Mouse (Mus musculus) gastrocnemius, adult 2 months (tissue): ENCODE data around the gene Zfhx2. TPM values are rescaled to one million over a fixed set of nuclear protein-coding genes. Genes with fewer than 3 reads are reported as not detected.

ENCODE experiments used
- DNase-seq: peaks from one replicate; pipeline ENCODE4 v3.0.0; 2022
- H3K27ac ChIP-seq: fragments of 200-600 bp; 2 replicates; pipeline ENCODE4 v1.8.1; 2022; ENCODE audit warnings: mild to moderate bottlenecking
- H3K4me3 ChIP-seq: fragments of 200-600 bp; 2 replicates; pipeline ENCODE4 v1.8.1; 2022; ENCODE audit warnings: mild to moderate bottlenecking, moderate library complexity
- CTCF ChIP-seq: fragments of 200-600 bp; IDR thresholded peaks from 2 replicates; pipeline ENCODE4 v1.8.1; 2022; ENCODE audit warnings: antibody characterized with exemption, mild to moderate bottlenecking, moderate library complexity
- intact Hi-C: fragments of 180-260 bp; cut with DNase I; formaldehyde crosslinking; loops from one replicate; pipeline ENCODE4 v1.15.1; 2025
- total RNA-seq, 2 experiments: library from RNA; stranded (reverse); gene quantifications; 2 replicates each; pipeline ENCODE4 v1.2.3; 2021

The Zfhx2 gene
- total RNA-seq, 2 experiments from 2014 or later = 5.1 to 6.0 TPM

DNA sequence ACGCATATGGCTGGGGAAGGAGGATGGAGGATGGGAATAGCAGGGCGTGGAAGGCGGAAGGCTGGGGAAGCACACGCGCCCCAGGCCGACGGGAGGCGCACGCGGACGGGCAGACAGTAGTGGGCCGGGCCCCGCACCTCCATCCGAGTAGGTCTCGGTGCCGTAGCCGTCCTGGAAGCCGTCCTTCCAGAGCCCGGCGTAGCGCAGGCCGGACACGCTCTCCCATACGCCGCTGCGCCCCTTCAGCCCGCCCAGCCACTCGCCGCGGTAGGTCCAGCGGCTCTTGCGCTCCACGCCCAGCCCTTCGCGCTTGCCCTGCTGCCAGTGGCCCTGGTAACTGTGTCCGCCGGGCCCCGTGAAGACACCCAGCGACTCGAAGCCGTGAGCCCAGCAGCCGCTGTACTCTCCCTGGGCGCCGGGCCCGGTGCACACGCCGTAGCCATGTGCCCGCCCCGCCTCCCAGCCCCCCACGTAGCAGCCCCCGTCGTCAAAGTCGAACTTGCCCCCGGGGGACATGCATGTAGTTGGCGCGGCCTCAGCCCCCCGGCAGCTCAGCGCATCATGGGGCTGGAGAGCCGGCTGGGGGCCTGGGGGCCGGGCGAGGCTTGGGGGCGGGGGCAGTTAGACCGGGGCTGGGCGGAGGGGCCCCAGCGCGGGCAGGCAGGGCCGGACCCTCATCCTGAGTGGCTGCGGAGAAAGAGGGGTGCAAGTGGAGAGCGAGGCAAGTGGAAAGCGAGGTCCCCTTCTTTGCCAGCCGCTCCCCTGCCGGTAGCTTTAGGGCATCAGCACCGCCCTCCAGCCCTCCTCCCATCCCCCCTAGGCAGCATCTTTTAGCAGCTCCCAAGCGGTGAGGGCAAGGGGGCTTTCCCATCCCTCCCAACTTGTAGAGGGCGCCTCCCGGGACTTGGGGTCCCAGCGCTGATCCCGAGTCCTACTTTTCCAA, 22.9 kb upstream of the Zfhx2 start:
- peak overlapping the region; percentile 78 for H3K4me3 ChIP-seq
- peak; percentile 18; the same call in 1 of the 2 replicates for TF ChIP-seq CTCF
- H3K27ac ChIP-seq = peak overlapping the region; percentile 54
- DNase-seq = peak; percentile 77
- intact Hi-C loops = no loop called here

DNA sequence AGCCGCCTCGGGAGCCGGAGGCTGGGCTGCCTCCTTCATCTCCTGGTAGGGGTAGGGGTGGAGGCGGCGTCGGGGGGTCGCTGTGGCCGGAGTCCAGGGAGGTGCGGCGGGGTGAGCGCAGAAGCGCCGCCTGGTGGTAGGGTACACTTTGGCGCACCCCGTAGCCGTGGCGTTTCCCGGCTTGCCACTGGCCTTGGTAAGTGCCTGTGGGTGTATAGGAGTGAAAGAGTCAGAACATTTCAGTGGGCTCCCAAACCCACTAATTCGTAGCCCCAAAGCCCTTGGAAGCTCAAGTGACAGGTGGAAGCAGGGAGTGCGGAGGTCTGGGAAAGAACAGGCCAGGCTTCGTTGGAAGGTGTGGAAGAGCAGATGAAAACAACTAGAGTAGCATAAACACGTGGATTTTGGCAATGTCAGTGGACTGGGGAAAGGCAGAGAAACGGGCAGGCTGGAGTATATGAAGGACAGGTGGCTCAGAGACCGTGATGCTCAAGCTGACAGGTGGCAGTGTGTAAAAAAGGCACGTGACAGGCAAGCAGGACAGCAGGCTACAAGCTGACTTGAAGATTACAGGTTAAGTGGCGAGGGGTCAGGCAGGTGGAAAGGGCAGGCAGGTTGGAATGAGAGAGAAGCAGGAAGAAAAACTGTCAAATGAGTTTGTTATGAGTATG, 22.0 kb upstream of the Zfhx2 start:
- peak overlapping the region; percentile 78 for H3K4me3 ChIP-seq
- intact Hi-C loops = no loop called here
- DNase-seq = no peak
- H3K27ac ChIP-seq = no peak overlapping the region
- TF ChIP-seq CTCF = peak; percentile 60

DNA sequence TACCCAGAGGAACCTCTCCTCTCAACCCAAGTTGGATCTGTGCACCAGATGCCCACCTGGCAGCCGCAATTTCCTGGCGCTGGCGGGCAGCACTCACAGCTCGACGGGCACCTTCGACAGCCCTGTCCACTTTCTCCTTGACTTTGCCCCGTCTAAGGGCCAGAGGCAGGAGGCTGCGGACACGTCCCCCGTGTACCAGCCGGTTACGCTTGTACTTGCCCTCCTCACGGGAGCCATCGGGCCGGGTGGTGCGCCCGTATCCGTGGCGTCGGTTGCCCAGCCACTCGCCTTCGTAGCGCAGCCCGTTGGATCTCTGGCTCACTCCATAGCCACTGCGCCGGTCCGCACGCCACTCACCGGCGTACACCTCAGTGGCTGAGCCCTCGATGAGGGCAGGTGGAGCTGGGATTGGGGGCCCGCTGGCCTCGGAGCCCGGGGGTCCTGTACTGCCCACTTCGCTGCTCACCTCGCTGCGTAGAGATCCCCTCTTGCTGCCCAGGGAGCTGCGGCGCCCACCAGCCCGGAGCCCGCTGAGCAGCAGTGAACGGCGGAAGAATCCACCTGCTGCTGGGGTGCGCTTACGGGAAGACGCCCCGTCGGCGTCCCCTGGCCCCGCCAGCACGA, 21.3 kb upstream of the Zfhx2 start:
- TF ChIP-seq CTCF = no peak
- DNase-seq = no peak
- Histone ChIP-seq H3K4me3 (peak overlapping the region; percentile 78; the same call in 1 of the 2 replicates), H3K27ac (no peak overlapping the region)
- intact Hi-C loops = no loop called here

DNA sequence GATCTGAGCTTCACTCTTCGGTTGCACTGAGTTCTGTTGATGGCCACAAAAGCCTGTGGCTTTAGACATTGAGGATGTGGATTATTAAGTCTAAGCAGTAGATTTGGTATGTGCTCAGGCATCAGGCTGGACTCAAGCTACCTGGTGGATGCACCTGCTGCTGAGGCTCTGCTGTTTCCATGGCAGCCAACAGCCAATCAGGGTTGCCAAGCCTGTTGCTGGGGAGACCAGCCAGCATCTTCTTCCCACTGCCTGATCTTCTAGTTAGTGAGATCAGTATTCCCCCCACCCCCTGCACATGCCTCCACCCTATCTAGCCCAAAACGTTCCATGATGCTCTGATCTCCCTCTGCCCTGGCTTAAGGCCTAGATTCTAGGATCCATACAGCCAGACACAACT, 19.6 kb upstream of the Zfhx2 start:
- Histone ChIP-seq H3K27ac (no peak overlapping the region), H3K4me3 (no peak overlapping the region)
- TF ChIP-seq CTCF = no peak
- intact Hi-C loops = no loop called here
- DNase-seq = no peak

DNA sequence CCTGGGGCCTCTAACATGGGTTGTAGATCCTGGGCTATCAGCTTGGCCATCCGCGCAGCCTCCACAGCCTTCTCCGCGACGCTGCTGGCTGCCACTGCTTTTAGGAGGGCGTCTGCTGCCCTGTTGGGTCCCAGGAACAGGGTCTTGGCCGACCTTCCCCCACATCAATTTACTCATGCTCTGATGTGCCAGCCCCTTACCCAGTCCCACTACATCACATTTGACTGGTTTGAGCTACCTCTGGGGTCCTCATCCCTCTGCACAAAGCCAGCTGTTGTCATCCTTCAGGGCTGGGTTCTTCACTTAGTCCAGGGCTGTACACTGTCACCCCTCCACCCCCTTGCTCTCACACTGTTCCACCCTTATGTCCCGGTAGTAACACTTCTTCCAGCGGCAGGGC, 18.0 kb upstream of the Zfhx2 start:
- no peak overlapping the region for H3K27ac ChIP-seq
- no peak overlapping the region for H3K4me3 ChIP-seq
- intact Hi-C loops = no loop called here
- DNase-seq = no peak
- no peak for TF ChIP-seq CTCF

DNA sequence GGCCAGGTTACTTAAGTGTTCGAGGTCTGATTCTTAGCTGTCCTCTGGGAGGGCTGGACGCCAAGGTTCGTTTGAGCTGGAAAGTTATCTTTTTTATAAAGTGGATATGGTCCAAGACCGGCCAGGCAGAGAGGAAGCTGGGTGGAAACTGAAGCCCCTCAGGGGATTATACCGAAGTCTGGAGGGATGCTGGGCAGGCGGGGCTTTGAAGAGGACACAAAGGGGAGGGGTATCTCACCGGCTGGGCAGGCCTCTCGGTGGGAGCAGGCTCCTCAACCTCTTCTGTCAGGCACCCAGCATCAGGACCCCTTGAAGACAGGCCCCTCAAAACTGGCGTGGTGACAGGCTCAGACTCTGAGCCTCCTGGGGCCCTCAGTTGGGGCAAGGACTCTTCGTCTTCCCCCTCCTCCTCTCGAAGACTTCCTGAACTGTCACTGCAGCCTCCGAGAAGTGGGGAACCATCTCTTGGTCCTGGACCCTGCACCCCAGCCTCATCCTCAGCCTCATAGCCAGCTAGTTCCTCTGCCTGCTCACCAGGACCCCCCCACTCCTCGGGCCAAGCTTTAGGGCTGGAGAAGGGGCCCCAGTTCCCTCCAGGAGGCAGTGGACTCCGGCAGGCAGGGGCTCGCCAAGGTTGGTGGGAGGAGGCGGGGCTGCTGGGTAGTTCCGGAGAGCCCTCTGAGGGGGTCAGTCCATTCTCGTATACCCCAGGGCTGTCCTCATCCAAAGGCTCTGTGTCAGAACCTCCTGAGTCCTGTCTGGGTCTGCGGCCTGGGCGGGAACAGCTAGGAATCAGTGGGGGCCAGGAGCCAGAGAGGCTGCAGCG, 17.1 kb upstream of the Zfhx2 start:
- no peak for TF ChIP-seq CTCF
- intact Hi-C loops = no loop called here
- DNase-seq = no peak
- no peak overlapping the region for H3K4me3 ChIP-seq
- no peak overlapping the region for H3K27ac ChIP-seq

DNA sequence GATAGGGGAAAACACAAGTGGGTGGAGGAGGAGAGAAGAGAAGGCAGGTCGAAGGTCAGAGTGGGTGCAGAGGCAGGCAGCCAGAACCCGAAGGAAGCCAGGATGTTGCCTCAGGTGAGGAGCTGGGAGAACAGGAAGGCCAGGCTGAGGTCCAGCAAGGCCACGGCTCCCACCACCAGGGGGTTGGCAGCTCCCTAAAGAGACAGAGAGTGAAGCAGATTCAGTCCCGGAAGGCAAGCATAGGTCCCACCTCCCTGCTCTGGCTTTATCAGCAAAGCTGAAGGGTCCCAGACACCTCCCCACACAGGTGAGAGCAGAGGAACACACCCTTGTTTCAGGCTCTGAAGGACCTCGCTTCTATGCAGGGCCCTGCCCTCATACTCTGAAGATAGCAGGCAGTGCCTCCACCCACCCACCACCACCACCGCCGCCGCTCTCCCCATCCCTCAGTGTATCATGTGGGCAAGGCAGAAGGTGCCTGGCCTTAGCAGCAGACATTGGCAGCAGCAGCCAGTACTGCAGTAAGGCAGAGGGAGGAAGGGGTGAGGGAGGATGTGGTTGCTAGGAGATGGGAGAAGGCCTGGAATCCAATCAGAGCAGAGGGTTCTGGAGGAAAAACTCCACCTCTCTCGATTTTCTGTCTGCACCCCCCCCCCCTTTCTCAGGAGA, 16.2 kb upstream of the Zfhx2 start:
- Histone ChIP-seq H3K27ac (no peak overlapping the region), H3K4me3 (no peak overlapping the region)
- intact Hi-C loops = no loop called here
- TF ChIP-seq CTCF = no peak
- no peak for DNase-seq

DNA sequence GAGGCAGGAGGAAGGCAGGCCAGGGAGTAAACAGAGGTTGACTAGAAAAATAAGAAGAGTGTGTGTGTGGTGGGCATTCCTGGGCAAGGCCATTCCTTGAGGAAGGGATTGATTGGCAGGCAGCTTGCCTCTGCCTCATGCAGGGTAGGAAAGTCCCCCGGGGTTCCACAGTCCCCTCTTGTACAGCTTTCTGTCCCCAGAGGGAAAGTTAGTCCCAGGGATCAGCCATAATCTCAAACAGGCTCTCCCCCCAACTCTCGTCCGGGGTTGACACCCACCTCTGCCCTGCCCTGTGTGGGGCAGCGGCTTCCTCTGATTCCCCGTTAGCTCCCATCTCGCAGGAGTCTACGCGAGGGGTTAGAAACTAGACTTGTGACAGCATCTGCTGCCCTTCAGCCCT, 14.9 kb upstream of the Zfhx2 start:
- intact Hi-C loops = no loop called here
- TF ChIP-seq CTCF = no peak
- peak overlapping the region; percentile 88; the same call in 1 of the 2 replicates for H3K27ac ChIP-seq
- no peak overlapping the region for H3K4me3 ChIP-seq
- DNase-seq = no peak

DNA sequence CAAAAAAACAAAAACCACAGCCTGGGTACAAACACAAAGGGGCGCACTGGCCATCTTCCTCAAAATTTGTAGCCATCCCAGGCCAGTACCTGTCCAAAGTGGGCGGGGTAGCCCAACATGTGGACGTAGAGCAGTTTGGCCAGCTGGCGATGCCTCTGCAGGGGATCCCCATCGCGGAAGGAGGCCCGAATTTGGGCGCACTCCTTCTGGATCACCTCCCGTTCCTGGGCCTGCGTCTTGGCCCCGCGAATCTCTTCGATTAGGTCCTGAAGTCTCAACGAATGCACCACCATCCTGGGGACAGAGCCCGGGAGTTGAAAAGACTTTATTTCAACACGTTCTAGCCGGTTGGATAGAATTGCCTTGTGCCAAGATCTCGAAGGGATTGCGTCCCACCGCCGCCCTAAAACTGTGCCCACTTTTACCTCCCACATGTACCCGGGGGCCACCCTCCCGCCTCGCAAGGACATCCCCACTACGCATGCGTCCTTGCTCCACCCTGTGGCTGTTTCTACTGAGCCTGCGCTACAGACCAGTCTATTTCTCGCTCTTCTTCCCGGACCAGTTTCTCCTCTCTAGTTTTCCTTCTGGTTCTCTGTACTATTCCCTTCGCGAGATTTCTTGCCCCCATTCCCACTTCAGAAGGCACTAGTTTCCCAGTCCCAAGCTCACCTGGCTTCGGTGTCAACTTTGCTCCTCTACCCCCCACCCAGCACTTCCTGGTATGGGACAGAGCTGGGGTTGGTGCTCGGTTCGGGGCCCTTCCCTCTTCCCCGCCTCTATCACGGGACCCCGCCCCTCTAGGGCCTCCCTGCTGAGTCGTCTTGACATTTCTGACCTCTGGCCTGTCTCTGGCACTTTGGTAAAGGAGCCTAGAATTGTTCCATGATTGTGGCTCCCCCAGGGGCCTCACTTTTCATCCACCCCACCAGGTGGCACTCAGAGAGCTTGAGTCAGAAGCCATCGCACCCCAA, 14.0 kb upstream of the Zfhx2 start, which contains the start of gene Ap1g2:
Ap1g2 (minus strand) TSS at position 758 of the 974 bp plus-strand sequence.
- intact Hi-C loops = no loop called here
- DNase-seq = peak; percentile 90
- H3K4me3 ChIP-seq = peak within 1 kb of the TSS; percentile 80
- peak within 1 kb of the TSS; percentile 88 for H3K27ac ChIP-seq
- TF ChIP-seq CTCF = peak; percentile 38

DNA sequence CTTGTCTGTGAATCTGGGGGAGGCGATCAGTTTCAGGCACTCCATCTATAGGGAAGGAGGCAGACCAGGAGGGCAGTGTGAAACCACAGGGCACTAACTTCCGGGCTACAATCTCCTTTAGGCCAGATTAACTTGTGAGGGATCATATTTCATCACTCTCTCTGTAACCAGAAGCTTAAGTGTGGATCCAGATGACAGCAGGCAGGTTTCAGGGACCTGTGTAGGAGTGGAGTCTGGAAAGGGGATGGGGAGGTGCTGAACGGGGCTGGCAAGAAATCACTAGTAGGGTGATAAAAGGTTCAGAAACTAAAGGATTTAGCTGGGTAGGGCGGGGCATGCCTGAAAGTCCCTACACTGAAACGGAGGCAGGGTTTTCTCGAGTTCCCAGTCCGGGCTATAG, 13.3 kb upstream of the Zfhx2 start:
- Histone ChIP-seq H3K4me3 (peak overlapping the region; percentile 80), H3K27ac (0 out of 2 replicates have a peak overlapping the region, but pooled peaks have one; percentile 88)
- intact Hi-C loops = no loop called here
- TF ChIP-seq CTCF = no peak
- no peak for DNase-seq

DNA sequence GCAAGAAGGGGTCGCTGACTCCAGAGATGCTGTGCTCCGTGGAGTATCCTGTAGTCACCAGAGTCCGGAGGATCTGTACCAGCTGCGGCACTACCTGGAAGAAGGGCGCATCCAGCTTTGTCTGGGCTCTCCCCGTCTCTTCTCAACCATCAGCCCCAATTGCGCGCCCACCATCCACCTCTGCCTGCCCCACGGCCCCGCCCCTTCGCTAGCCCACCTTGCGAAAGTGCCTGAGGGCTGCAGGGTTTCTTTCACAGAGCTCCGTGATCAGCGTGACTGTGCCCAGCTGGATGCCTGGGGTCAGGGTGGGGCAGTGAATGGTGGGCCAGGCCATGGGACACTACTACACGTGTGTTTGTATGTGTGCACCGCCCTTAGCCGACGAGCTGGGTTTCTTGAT, 12.2 kb upstream of the Zfhx2 start:
- intact Hi-C loops = loop anchor here (5.0 kb wide), 1 partner anchor 82 kb away; no protein-coding TSS in a partner anchor
- no peak for DNase-seq
- H3K4me3 ChIP-seq = no peak overlapping the region
- H3K27ac ChIP-seq = no peak overlapping the region
- no peak for TF ChIP-seq CTCF
